Mouse (Mus musculus) cerebellum, adult 2 months (tissue): ENCODE measurements around the gene Insl3.

Experiments
- CTCF ChIP-seq: fragments of 200-500 bp; IDR thresholded peaks from 2 replicates; pipeline ENCODE4 v1.5.1; 2011; ENCODE audit warnings: low read depth, mild to moderate bottlenecking, control low read depth, low read length, moderate library complexity, borderline replicate concordance; ENCODE audit not compliant: insufficient read depth
- POLR2A ChIP-seq: fragments of 200-500 bp; IDR thresholded peaks from 2 replicates; pipeline ENCODE4 v1.6.1; 2011; ENCODE audit warnings: low read length, control low read depth, borderline replicate concordance; ENCODE audit not compliant: insufficient read depth

DNA sequence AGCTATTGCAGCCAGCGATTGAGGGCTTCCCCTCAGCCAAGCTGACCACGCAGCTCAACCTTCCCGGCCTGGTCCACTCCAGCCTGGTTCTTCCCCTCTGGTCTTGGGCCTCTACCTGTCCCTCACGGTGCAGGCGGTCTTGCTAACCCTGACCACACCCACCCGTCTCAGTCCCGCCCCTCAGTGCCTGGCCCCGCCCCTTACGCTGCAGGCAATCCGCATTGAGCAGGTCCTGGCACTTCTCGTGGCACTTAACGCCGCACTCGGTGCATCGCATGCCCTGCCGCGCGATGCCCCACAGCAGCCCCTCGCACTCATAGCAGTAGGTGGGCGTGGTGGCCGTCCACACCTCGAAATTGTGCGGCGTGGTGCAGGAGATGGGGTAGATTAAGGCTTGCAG, 34.4 kb upstream of the Insl3 start:
- TF ChIP-seq CTCF (no peak), POLR2A (no peak)
